Mouse (Mus musculus) lung, adult 2 months (tissue): Measurements from ENCODE around the gene Rps24.

ENCODE experiments used
- CTCF ChIP-seq: fragments of 200-500 bp; IDR thresholded peaks from 2 replicates; pipeline ENCODE4 v1.5.1; 2011; ENCODE audit warnings: mild to moderate bottlenecking, low read length, control low read depth; ENCODE audit not compliant: insufficient read depth
- POLR2A ChIP-seq: fragments of 200-500 bp; IDR thresholded peaks from 2 replicates; pipeline ENCODE4 v1.6.1; 2011; ENCODE audit warnings: low read depth, mild to moderate bottlenecking, control low read depth, low read length, borderline replicate concordance; ENCODE audit errors: extremely low read depth

- TF ChIP-seq POLR2A (no peak), CTCF (no peak)
Measured at GRCm38 (mm10) chr14:24525677-24526415, 38.9 kb downstream of the Rps24 start.
